Mouse (Mus musculus): ENCODE measurements at regions not wholly inside any gene's neighbourhood (a gene's known extent, or its start where the extent isn't known, plus 50 kb on each side); places are given as distances from the start of the nearest gene placed in this dataset.
"Not testable (repeated sequence)": the region's sequence is repeated elsewhere in the genome, so short reads cannot be mapped to it uniquely, and the experiment has no call there.

DNA sequence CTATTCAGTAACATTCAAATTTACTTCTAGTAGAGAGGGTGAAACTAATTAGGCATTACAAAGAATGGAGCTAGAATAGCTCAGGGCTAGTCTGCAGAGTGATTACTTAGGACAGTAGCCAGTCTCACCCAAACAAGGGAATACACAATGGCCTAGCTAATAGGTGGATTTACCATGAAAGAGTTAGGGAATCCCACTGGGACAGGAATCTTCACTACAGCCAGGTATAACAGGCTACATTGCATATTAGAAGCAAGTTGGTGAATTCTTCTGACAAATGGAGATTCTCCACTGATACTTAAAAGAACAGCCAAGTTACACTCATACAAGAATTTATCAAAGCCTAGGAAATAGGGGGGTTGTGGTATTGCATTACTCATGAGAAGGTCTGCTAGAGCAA, 670.2 kb upstream of the Chrm3 start:
- DNase-seq = not testable (repeated sequence)

GRCm38 (mm10) chr13:11030381-11030780, 669.7 kb upstream of the Chrm3 start:
- no peak for DNase-seq

- DNase-seq = no peak
Measured at GRCm38 (mm10) chr13:11025918-11026317, 665.3 kb upstream of the Chrm3 start.

DNA sequence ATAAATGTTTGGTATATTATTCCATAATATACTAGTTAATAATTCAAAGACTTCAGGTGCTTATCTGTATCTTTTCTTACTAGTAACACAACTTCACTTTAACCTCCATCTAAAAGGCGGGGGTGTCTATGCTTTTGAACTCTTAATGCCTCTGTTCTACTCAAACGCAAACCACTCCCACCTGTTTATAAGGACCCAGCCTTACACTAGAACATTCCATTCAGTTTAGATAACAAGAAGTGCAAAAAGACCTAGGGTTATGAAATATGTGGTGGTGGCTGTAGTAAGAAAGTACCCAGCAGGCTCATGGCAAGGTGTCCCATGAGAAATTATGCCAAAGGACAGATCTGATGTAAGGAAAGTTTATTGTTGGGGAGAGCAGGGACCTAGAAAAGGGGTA, 663.8 kb upstream of the Chrm3 start:
- no peak for DNase-seq

- peak; percentile 19 for DNase-seq
Measured at GRCm38 (mm10) chr13:11017584-11017983, 656.9 kb upstream of the Chrm3 start.

GRCm38 (mm10) chr13:11005374-11005773, 644.7 kb upstream of the Chrm3 start:
- no peak for DNase-seq

- no peak for DNase-seq
Measured at GRCm38 (mm10) chr13:10991151-10991550, 630.5 kb upstream of the Chrm3 start.

DNA sequence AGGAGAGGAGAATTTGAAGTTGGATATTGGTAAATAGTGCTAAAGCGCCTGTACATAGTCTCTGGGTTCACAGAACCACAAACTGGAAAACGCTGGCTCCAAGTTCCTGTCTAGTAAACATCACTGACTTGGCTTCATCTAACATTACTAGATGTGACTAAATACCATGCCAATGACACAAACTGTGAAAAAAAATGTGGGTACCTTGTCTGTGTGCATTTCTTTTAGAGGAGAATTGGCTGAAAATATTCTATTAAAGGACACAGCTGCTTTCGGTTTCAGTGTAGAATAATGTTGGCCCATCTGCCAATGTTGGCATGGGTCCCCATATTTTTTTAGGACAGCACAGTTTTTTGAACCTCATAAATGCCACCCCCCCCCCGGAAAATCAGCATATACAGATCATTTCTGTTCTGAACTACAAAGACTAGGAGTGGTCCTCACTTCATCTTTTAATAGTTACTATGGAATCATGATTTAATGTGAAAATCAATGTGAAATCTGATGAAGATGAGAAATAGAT, 629.9 kb upstream of the Chrm3 start:
- no peak for DNase-seq

DNA sequence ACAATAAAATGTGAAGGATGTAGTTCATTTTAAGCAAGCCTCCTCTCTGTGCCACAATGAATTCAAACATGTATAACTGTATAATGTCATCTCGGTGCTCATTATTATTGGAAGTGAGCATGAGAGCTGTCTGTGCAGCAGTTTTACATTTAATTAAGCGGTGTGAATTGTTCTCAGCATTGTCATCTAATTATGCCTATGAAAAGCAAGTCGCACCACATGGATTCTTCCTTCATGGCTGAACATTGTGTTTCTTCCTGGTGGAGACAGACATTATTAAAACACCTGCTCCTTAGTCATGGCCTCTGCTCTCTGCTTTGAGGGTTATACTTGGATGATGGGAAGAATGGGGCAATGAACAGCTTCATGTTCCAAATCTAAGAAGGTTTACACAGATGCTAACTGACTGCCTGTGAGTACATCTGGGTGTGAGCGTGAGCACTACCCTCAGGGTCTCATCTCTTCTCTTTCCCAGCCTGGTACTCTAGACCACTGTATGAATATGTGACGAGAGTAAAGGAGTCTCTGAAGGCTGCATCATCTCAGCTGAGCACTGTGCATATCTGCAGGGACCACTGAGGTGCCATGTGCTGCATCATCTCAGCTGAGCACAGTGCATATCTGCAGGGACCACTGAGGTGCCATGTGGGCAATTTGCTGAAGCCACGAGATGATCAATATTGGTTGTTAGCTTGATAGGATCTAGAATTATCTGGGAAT, 628.6 kb upstream of the Chrm3 start:
- DNase-seq = no peak

DNA sequence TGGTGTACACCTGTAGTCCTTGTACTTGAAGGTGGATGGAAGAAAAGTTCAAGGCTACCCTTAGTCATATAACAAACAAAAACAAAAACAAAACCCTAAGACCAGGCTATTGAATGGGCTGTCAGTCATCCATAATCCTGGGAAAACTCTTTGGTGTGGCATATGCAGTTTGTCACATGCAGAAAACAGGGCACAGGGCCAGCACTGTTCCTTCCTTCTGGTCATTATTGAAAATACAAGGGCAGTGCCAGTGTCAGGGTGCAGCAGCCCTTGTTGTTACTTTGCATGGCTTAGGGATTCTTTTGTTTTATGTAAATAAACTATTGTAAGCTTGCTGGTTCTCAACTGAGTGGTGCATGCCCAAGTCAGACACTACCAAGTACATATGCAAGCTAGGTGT, 623.1 kb upstream of the Chrm3 start:
- no peak for DNase-seq

- DNase-seq = no peak
Measured at GRCm38 (mm10) chr13:10982543-10982942, 621.9 kb upstream of the Chrm3 start.

DNA sequence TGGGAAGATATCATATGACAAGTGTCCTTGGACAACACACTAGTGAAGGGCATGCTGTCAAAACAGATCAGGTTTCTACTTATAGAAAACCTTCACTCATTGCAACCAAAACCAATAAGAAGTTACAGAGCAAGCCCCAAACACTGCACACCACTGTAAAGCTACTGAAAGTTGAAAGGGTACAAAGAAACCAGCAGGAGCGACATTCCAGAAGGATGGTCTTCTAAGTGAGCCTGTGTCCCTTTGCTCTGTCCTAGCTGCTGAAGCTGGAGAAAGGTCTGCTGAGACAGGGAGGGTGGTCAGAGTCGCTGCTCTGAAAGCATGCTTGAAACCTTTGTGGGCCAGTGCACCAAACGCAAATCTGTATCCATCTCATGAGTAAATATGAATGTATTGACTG, 611.3 kb upstream of the Chrm3 start:
- no peak for DNase-seq

GRCm38 (mm10) chr13:10970721-10971120, 610.1 kb upstream of the Chrm3 start:
- DNase-seq = no peak

- DNase-seq = no peak
Measured at GRCm38 (mm10) chr13:10952923-10953322, 592.3 kb upstream of the Chrm3 start.

GRCm38 (mm10) chr13:10950658-10951057, 590.0 kb upstream of the Chrm3 start:
- not testable (repeated sequence) for DNase-seq

GRCm38 (mm10) chr13:10947398-10947797, 586.8 kb upstream of the Chrm3 start:
- DNase-seq = no peak

- DNase-seq = no peak
Measured at GRCm38 (mm10) chr13:10943877-10944276, 583.2 kb upstream of the Chrm3 start.

DNA sequence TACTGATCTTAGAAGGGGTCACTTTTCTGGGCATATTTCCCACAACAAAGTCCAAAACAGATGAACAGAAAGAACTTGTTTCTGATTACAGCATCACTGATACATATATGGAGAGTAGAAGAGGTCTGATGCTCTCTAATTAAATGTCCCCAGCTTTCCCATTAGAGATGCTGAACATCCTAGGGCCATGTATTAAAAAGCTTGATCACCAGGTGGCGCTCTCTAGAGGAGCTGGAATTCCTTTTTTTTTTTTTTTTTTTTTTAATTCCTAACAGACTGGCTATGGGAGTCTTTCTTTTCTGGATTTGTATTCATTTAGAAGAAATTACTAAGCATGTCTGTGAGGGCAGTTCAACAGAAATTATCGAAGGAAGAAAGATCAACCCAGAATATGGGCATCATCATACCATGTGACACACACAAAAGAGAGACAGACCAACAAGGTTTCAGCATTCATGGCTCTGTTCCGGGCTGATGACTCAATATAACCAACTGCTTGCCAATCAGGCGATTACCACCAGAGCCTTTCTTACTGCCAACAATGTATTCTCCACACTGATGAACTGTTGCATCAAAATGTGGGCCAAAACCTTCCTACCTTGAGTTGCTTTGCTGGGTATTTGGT, 581.5 kb upstream of the Chrm3 start:
- peak; percentile 31 for DNase-seq

GRCm38 (mm10) chr13:10938233-10938632, 577.6 kb upstream of the Chrm3 start:
- no peak for DNase-seq

- no peak for DNase-seq
Measured at GRCm38 (mm10) chr13:10930741-10931140, 570.1 kb upstream of the Chrm3 start.

GRCm38 (mm10) chr13:10914377-10914776, 553.7 kb upstream of the Chrm3 start:
- DNase-seq = no peak

GRCm38 (mm10) chr13:10909122-10909751, 548.6 kb upstream of the Chrm3 start:
- DNase-seq = peak; percentile 29

- DNase-seq = no peak
Measured at GRCm38 (mm10) chr13:10867864-10868263, 507.2 kb upstream of the Chrm3 start.

Data from adrenal gland, adult 2 months (tissue).